Mouse (Mus musculus): ENCODE results near the gene 1700042G07Rik.

DNA sequence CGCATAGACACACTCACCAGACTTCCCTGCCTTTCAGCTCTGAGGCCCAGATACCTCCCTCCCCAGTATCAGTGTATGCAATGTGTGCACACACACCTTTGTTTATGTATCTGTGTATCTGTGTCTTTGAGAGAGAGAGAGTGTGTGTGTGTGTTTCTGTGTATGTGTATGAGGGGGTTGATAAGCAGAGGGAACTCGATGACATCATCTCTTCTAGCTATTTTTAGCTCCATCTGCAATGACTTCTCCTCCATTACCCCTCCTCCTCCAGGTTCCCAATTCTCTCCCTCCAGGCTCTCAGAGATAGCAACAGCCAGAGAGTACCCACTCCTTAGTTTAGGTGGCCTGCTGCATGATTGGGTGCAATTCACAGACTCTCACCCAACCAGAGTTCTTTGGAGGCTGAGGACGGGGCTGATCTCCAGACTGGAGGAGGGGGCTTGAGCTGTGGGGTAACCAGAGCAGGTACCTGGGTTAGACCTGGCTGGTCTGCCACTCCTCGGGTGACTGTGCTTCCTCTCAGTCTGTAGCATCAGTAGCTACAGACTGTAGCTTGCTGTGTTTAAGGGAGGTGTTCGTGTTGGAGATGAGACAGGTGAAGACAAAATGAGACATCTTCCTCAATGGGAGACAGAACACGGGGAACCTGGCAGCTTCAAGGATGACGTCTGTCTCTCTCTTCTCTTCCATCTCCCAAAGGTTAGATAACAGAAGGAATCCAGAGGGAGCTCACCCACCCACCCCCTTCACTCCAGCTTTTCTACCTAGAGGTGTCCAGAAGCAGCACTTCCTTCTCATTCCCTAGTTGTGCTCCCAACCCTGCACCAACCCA lies 2.8 kb downstream of the 1700042G07Rik start:
- TF ChIP-seq POLR2A (IDR thresholded peaks at IDR 0.05; ENCODE audit: low read depth, low read length) (no peak), CTCF (IDR thresholded peaks at IDR 0.05; ENCODE audit: borderline replicate concordance, insufficient read depth, low read length) (no peak)
